In the genomic region with DNA sequence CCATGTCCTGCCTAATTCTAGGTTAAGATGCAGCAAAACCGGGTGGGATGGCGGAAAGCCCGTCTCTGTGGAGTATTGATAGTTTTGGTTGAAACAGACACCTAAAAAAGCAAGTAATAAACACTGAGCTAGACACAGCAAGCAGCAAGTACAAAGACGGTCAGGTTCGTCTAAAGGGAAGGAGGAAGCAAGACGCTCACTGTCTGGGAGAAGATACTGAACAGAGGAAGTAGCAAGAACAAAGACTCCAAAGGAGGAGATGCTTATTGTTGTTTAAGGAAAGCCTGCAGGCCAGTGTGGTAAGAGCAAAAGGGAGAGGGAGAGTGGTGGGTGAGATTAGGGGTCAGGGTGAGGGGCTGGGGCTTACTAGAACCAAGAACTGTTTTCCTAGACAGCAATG, we compare ENCODE assay signal across 8 mouse cellular contexts. TPM values are rescaled to one million over a fixed set of nuclear protein-coding genes. Genes with fewer than 3 reads are reported as not detected.
DNase-seq lines count a peak whose midpoint lies in the region; ATAC-seq and TF ChIP-seq lines count a peak whose summit lies in the region.

No protein-coding gene starts in this region.

- H3K9ac ChIP-seq in heart, embryonic 16.5 days (ENCODE audit: low read length), result peak overlapping the region; percentile 91

- H3K79me2 ChIP-seq in C2C12 (ENCODE audit: control insufficient read depth, insufficient read depth), result peaks cover 72% of the 10 kb centered on the region

- no peaks in the 10 kb centered on the region for H3K9me3 ChIP-seq in heart, embryonic 16.5 days (replicated peaks; ENCODE audit: control insufficient read depth, low read length)

- intact Hi-C loops in heart, postnatal 36 days (cut with DNase I), result loop anchor here (2.0 to 5.0 kb wide), 2 partner anchors 37 to 68 kb away; no protein-coding TSS in a partner anchor

- no peaks in the 10 kb centered on the region for H3K27me3 ChIP-seq in C2C12 (ENCODE audit: control insufficient read depth, insufficient read depth, insufficient read length)
- no peaks in the 10 kb centered on the region for H3K27me3 ChIP-seq in heart, embryonic 16.5 days (ENCODE audit: control insufficient read depth, insufficient read depth, low read length)

- peaks cover 28% of the 10 kb centered on the region for H3K4me1 ChIP-seq in heart, embryonic 16.5 days (ENCODE audit: control insufficient read depth, insufficient read depth, low read length)

- peak; percentile 68 for DNase-seq in heart, adult 11 months
- DNase-seq in heart, postnatal 36 days, result no peak
- DNase-seq in urinary bladder, postnatal 25 days (ENCODE audit: low spot score), result no peak
- no peak for DNase-seq in urinary bladder, adult 18-20 months (ENCODE audit: low spot score in 2 of 2)
- no peak for DNase-seq in layer of hippocampus, adult 18-20 months (ENCODE audit: low spot score in 2 of 2)

- TF ChIP-seq CTCF in C2C12 (IDR thresholded peaks at IDR 0.05; ENCODE audit: control insufficient read depth, insufficient read depth, insufficient read length), result no peak

- H3ac ChIP-seq in C2C12 (ENCODE audit: control insufficient read depth, insufficient read length, low read depth), result no peak overlapping the region

- H3K79me3 ChIP-seq in C2C12 (ENCODE audit: low read depth), result peaks cover 61% of the 10 kb centered on the region

- peak overlapping the region; percentile 84 for H3K4me2 ChIP-seq in heart, embryonic 16.5 days (ENCODE audit: low read depth, low read length)

- peak overlapping the region; percentile 2 for H3K4me3 ChIP-seq in C2C12 (ENCODE audit: insufficient read depth, poor library complexity, severe bottlenecking)
- peak overlapping the region; percentile 90 for H3K4me3 ChIP-seq in heart, embryonic 16.5 days (ENCODE audit: low read length)

- H3K36me3 ChIP-seq in C2C12 (ENCODE audit: control insufficient read depth, insufficient read depth), result no peaks in the 10 kb centered on the region
- H3K36me3 ChIP-seq in heart, embryonic 16.5 days (ENCODE audit: control insufficient read depth, insufficient read depth), result 0 out of 2 replicates have a peak, but pooled peaks cover 2% of the 10 kb centered on the region

- 50% methylated on average over 6 of the region's 6 CpGs for WGBS in heart, embryonic 16.5 days

- peak overlapping the region; percentile 56 for H3K27ac ChIP-seq in heart, embryonic 16.5 days (ENCODE audit: low read length)

- ATAC-seq in heart, embryonic 16.5 days (replicated peaks; ENCODE audit: extremely low read depth, insufficient read depth, low FRiP score), result no peak
- ATAC-seq in megakaryocyte progenitor cell, adult 5-6 weeks (replicated peaks; ENCODE audit: poor library complexity), result 0 out of 2 replicates have a peak, but pooled peaks have one; percentile 10

TF ChIP-seq in C2C12, 6 proteins besides CTCF, POLR2A, EP300 and RAD21:
- no peak for TF ChIP-seq CEBPB (IDR thresholded peaks at IDR 0.05; ENCODE audit: low read depth)
- no peak for TF ChIP-seq USF1 (IDR thresholded peaks at IDR 0.05; ENCODE audit: low read depth)
- TF ChIP-seq FOSL1 (IDR thresholded peaks at IDR 0.05; ENCODE audit: insufficient read depth, low read length, poor library complexity, severe bottlenecking), result no peak
- TF ChIP-seq MYOG (IDR thresholded peaks at IDR 0.05; ENCODE audit: control insufficient read depth, extremely low read depth, insufficient read length), result no peak
- no peak for TF ChIP-seq MAX (IDR thresholded peaks at IDR 0.05)
- no peak for TF ChIP-seq MYOD1 (IDR thresholded peaks at IDR 0.05; ENCODE audit: control insufficient read depth, insufficient read length, low read depth)

RNA-seq across cellular contexts. Expression of a gene that starts 2.4 kb away (rescaled TPM):
- 1 to 10 TPM; 4.3 to 4.7 TPM for total RNA-seq in heart, postnatal 36 days (2021)
- polyA plus RNA-seq in C2C12 (2012; fragmentation: generic; extraction: Trizol), result 0.30 TPM
- 4.6 and 6.1 TPM in 2 replicates for polyA plus RNA-seq in heart, embryonic 16.5 days (2015; fragmentation: Nextera tagmentation; extraction: Ambion mirVana)
- 0.79 and 1.4 TPM in 2 replicates for total RNA-seq in megakaryocyte progenitor cell, adult 5-6 weeks (2015)
- 1.4 and 2.6 TPM in 2 replicates for total RNA-seq in megakaryocyte progenitor cell, adult 5-6 weeks (2017)
- total RNA-seq in layer of hippocampus, adult 18-20 months (2021), result 100 to 1,000 TPM; 192 to 198 TPM

RNA-seq across cellular contexts. Expression of a gene that starts 2.9 kb away (rescaled TPM):
- 10 to 100 TPM; 22.4 to 24.3 TPM for total RNA-seq in heart, postnatal 36 days (2021)
- polyA plus RNA-seq in C2C12 (2012; fragmentation: generic; extraction: Trizol), result 8.3 TPM
- polyA plus RNA-seq in heart, embryonic 16.5 days (2015; fragmentation: Nextera tagmentation; extraction: Ambion mirVana), result 25.2 and 27.5 TPM in 2 replicates
- total RNA-seq in megakaryocyte progenitor cell, adult 5-6 weeks (2015), result 14.9 and 17.7 TPM in 2 replicates
- total RNA-seq in megakaryocyte progenitor cell, adult 5-6 weeks (2017), result 16.8 and 18.0 TPM in 2 replicates
- 10 to 100 TPM; 45.8 to 48.9 TPM for total RNA-seq in layer of hippocampus, adult 18-20 months (2021)

Comparison
In these comparisons a context has a peak if more than half of its experiments do, and no peak if none do; other contexts are left out.
1. RNA of a gene that starts 2.4 kb away (total RNA-seq): 192 to 198 TPM in layer of hippocampus, adult 18-20 months; 4.3 to 4.7 TPM in heart, postnatal 36 days and 0.79 to 2.6 TPM in megakaryocyte progenitor cell, adult 5-6 weeks; every median in the first group is over 10 times any median in the second.